Mouse (Mus musculus): Measurements from ENCODE around the gene Morf4l2. TPM values are rescaled to one million over a fixed set of nuclear protein-coding genes. Genes with fewer than 3 reads are reported as not detected.

The Morf4l2 gene
- 170 and 174 TPM in 2 replicates for polyA plus RNA-seq (2015; fragmentation: Nextera tagmentation; extraction: Ambion mirVana)

DNA sequence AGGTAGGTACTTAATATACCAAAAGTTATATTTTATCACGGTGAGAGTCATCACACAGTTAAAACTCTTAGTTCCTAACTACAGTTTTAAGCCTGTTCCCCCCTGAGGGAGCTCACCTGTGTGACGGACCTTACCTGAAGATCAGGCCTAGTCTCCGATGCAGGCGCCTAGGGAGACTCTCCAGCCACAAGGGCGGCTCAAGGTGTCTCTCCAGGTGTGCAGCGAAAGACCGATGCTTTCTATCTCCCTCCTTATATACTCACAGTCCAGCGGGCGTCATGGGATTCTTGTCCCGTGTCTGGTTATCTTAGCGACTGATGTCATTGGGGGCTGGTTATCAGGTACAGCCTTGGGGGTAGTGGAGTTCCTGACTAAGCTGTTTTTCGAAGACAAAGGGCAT is at the start of gene Morf4l2:
TSS of gene Morf4l2 (minus strand) at position 232 of the 400 bp plus-strand sequence.
- Histone ChIP-seq H3K36me3 (ENCODE audit: control insufficient read depth, insufficient read depth) (no peaks in the 10 kb centered on the region), H3K9ac (ENCODE audit: low read depth, low read length) (peak within 1 kb of the TSS; percentile 65; the same call in 1 of the 2 replicates), H3K27ac (ENCODE audit: low read length) (peak within 1 kb of the TSS; percentile 85), H3K27me3 (ENCODE audit: control insufficient read depth, insufficient read depth, low read depth, low read length) (no peaks in the 10 kb centered on the region), H3K4me1 (ENCODE audit: control insufficient read depth, low read depth, low read length) (peaks cover 2% of the 10 kb centered on the region), H3K4me2 (ENCODE audit: low read depth, low read length) (peak within 1 kb of the TSS; percentile 67), H3K9me3 (replicated peaks; ENCODE audit: control insufficient read depth, low read length) (no peaks in the 10 kb centered on the region), H3K4me3 (ENCODE audit: low read depth, low read length) (peak within 1 kb of the TSS; percentile 70)
- no peak for ATAC-seq (ENCODE audit: low read depth)
- WGBS (ENCODE audit: insufficient replicate concordance): 77% methylated on average over 12 of the region's 12 CpGs

DNA sequence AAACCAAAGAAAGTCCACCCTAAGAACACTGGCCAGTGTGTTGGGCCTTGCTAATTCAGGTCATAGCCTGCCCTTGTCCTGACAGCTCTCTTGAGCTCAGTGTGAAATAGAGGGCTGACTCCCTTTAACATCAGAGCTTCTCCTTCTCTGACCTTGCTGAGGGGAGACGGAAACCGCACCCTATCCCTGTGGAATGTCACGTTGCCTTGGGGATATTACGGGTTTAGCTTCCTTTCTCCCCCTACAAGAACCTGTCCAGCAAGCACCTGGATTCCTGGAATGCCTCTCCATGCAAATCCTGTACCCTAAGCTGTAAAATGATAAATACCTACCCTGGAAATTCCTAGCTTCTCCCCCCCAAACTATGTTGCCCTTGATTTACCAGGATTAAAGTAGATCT is 46.0 kb upstream of the Morf4l2 start:
- no peak for ATAC-seq (ENCODE audit: low read depth)
- H3K36me3 ChIP-seq (ENCODE audit: control insufficient read depth, insufficient read depth): no peaks in the 10 kb centered on the region
- H3K4me2 ChIP-seq (ENCODE audit: low read depth, low read length): no peak overlapping the region
- H3K9me3 ChIP-seq (replicated peaks; ENCODE audit: control insufficient read depth, low read length): no peaks in the 10 kb centered on the region
- H3K27me3 ChIP-seq (ENCODE audit: control insufficient read depth, insufficient read depth, low read depth, low read length): no peaks in the 10 kb centered on the region
- no peaks in the 10 kb centered on the region for H3K4me1 ChIP-seq (ENCODE audit: control insufficient read depth, low read depth, low read length)
- no peak overlapping the region for H3K27ac ChIP-seq (ENCODE audit: low read length)
- no peak overlapping the region for H3K4me3 ChIP-seq (ENCODE audit: low read depth, low read length)
- no peak overlapping the region for H3K9ac ChIP-seq (ENCODE audit: low read depth, low read length)
- 75% methylated on average over 4 of the region's 4 CpGs for WGBS (ENCODE audit: insufficient replicate concordance)

DNA sequence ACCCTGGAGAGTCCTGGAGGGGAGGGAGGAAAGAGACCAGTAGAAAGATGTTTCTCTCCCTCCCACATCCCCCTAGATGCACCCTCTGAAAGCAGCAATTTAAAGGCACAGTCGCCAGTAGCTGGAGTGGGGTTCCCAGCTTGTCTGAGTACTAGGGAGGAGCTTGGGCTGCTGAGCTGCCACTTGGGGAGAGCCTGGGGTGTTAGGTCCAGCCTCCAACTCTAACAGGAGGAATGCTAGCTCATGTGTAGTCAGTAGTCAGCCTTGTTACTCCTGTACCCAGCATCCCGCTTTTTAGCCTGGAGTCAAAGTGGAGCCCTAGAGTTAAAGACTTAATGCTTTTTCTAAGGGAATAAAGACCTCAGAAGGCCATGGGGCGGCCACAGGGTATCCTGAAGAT is 36.6 kb upstream of the Morf4l2 start, which contains the start of gene Glra4:
TSS of gene Glra4 (minus strand) at position 101 of the 400 bp plus-strand sequence.
- H3K36me3 ChIP-seq (ENCODE audit: control insufficient read depth, insufficient read depth): no peaks in the 10 kb centered on the region
- 60% methylated on average over 3 of the region's 3 CpGs for WGBS (ENCODE audit: insufficient replicate concordance)
- H3K9ac ChIP-seq (ENCODE audit: low read depth, low read length): no peak within 1 kb of the TSS
- no peaks in the 10 kb centered on the region for H3K4me1 ChIP-seq (ENCODE audit: control insufficient read depth, low read depth, low read length)
- no peak within 1 kb of the TSS for H3K4me2 ChIP-seq (ENCODE audit: low read depth, low read length)
- no peaks in the 10 kb centered on the region for H3K9me3 ChIP-seq (replicated peaks; ENCODE audit: control insufficient read depth, low read length)
- H3K27ac ChIP-seq (ENCODE audit: low read length): no peak within 1 kb of the TSS
- no peak for ATAC-seq (ENCODE audit: low read depth)
- no peaks in the 10 kb centered on the region for H3K27me3 ChIP-seq (ENCODE audit: control insufficient read depth, insufficient read depth, low read depth, low read length)
- H3K4me3 ChIP-seq (ENCODE audit: low read depth, low read length): no peak within 1 kb of the TSS

DNA sequence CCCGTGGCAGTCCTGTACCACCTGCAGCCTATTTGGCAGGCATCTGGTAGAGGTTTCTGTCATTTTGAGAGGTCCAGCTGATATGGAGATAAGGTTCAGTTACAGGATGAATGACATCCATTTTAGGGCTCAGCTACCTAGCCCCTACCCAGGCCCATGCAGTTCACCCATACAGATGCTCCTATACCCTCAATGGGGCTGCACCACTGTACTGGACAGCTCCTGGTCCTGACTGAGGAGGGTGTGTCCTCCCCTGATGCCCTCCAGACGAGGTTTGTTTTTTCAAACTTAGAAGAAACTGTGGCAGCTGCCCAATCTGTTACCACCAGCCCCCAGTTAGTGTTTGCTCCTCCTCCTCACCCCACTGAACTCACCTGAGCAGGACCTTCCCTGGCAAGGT is 35.8 kb upstream of the Morf4l2 start:
- Histone ChIP-seq H3K27ac (ENCODE audit: low read length) (no peak overlapping the region), H3K27me3 (ENCODE audit: control insufficient read depth, insufficient read depth, low read depth, low read length) (no peaks in the 10 kb centered on the region), H3K4me2 (ENCODE audit: low read depth, low read length) (no peak overlapping the region), H3K4me1 (ENCODE audit: control insufficient read depth, low read depth, low read length) (no peaks in the 10 kb centered on the region), H3K9ac (ENCODE audit: low read depth, low read length) (no peak overlapping the region), H3K4me3 (ENCODE audit: low read depth, low read length) (no peak overlapping the region), H3K36me3 (ENCODE audit: control insufficient read depth, insufficient read depth) (no peaks in the 10 kb centered on the region), H3K9me3 (replicated peaks; ENCODE audit: control insufficient read depth, low read length) (no peaks in the 10 kb centered on the region)
- no peak for ATAC-seq (ENCODE audit: low read depth)
- WGBS (ENCODE audit: insufficient replicate concordance): 49% methylated on average over 2 of the region's 2 CpGs

DNA sequence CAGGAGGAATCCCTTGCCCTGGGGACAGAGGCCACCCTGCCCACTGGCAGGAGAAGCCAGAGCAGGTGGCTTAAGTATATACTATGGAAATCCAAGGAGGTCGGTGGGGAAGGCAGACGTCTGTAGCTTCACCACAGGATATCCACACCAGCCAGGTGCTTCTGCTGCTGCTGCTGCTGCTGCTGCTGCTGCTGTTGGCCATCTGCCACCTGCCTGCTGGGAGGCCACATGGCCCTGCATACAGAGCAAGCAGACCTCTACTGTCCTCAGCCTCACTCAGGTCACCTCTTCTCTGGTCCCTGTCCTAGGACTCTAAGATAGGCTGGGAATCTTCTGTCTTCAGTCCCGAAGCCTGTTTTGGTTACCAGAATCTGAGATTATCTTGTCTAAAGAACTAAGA is 34.6 kb upstream of the Morf4l2 start:
- Histone ChIP-seq H3K9me3 (replicated peaks; ENCODE audit: control insufficient read depth, low read length) (no peaks in the 10 kb centered on the region), H3K4me3 (ENCODE audit: low read depth, low read length) (no peak overlapping the region), H3K4me1 (ENCODE audit: control insufficient read depth, low read depth, low read length) (no peaks in the 10 kb centered on the region), H3K27me3 (ENCODE audit: control insufficient read depth, insufficient read depth, low read depth, low read length) (no peaks in the 10 kb centered on the region), H3K4me2 (ENCODE audit: low read depth, low read length) (no peak overlapping the region), H3K36me3 (ENCODE audit: control insufficient read depth, insufficient read depth) (no peaks in the 10 kb centered on the region), H3K27ac (ENCODE audit: low read length) (no peak overlapping the region), H3K9ac (ENCODE audit: low read depth, low read length) (no peak overlapping the region)
- 57% methylated on average over 3 of the region's 3 CpGs for WGBS (ENCODE audit: insufficient replicate concordance)
- no peak for ATAC-seq (ENCODE audit: low read depth)

DNA sequence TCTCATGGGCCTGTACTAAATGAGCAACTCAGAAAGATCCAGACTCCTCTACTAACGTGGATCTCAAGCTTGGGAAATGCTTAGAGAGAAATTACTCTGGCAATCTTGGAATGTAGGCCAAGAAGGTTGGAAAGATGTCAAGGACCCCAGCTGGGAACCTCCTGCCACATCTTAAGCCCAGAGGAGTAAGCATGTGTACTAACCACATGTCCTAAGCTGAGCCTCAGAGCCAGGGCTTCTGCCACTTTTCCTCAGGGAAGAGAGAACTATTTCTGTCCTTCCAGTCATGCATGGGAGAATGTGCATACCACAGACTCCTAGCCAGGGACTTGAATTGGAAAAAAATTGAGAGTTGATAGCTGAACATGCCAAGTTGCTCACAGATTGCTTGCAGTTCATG is 29.5 kb upstream of the Morf4l2 start:
- Histone ChIP-seq H3K4me3 (ENCODE audit: low read depth, low read length) (no peak overlapping the region), H3K4me2 (ENCODE audit: low read depth, low read length) (no peak overlapping the region), H3K27ac (ENCODE audit: low read length) (no peak overlapping the region), H3K36me3 (ENCODE audit: control insufficient read depth, insufficient read depth) (no peaks in the 10 kb centered on the region), H3K27me3 (ENCODE audit: control insufficient read depth, insufficient read depth, low read depth, low read length) (no peaks in the 10 kb centered on the region), H3K9me3 (replicated peaks; ENCODE audit: control insufficient read depth, low read length) (no peaks in the 10 kb centered on the region), H3K4me1 (ENCODE audit: control insufficient read depth, low read depth, low read length) (no peaks in the 10 kb centered on the region), H3K9ac (ENCODE audit: low read depth, low read length) (no peak overlapping the region)
- 63% methylated on average over 1 of the region's 1 CpGs for WGBS (ENCODE audit: insufficient replicate concordance)
- no peak for ATAC-seq (ENCODE audit: low read depth)

DNA sequence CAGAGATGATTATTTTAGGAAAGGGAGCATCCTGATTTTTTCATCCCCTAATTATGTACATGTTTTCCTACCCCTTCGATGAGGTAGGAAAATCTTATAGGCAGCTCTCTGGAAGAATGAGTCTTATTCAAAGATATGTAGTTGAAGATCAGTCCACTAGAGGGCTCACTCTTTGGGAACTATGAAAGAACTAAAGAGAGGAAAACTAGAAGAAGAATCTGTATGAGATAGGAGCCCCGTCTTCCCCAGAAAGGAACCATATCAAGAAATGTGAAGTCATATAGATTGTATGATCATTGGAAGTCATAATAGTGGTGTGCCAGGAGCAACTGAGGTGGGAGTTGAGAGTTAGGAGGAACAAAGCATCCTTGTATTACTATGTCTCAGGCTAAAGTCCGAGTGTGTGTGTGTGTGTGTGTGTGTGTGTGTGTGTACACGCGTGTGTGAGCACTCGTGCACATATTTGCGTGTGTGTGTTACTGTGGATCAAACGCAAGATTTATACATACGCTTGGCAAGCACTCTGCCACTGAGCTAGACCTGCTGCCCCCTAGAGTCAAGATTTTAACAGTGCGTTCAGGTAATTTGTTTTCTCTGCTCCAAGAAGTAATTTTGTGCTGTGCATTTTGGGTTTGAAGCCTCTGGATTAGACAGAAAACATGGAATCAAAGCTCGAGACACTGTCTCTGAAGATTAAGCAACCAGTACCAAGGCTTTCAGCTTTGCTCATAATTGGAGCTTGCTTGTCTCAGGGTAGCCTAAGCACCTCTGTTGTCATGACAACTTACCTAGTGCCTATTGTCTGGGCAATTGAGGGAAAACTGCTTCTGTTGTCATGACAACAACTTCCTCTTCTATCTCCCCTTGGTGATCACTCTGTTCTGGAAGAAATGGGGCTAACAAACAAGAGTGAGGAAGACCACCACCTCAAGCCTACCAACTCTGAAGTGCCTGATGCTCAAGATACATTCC is 17.9 kb upstream of the Morf4l2 start:
- no peak for ATAC-seq (ENCODE audit: low read depth)
- H3K4me2 ChIP-seq (ENCODE audit: low read depth, low read length): no peak overlapping the region
- H3K27ac ChIP-seq (ENCODE audit: low read length): no peak overlapping the region
- no peaks in the 10 kb centered on the region for H3K27me3 ChIP-seq (ENCODE audit: control insufficient read depth, insufficient read depth, low read depth, low read length)
- no peak overlapping the region for H3K9ac ChIP-seq (ENCODE audit: low read depth, low read length)
- H3K9me3 ChIP-seq (replicated peaks; ENCODE audit: control insufficient read depth, low read length): no peaks in the 10 kb centered on the region
- no peaks in the 10 kb centered on the region for H3K4me1 ChIP-seq (ENCODE audit: control insufficient read depth, low read depth, low read length)
- no peak overlapping the region for H3K4me3 ChIP-seq (ENCODE audit: low read depth, low read length)
- 62% methylated on average over 11 of the region's 11 CpGs for WGBS (ENCODE audit: insufficient replicate concordance)
- no peaks in the 10 kb centered on the region for H3K36me3 ChIP-seq (ENCODE audit: control insufficient read depth, insufficient read depth)

DNA sequence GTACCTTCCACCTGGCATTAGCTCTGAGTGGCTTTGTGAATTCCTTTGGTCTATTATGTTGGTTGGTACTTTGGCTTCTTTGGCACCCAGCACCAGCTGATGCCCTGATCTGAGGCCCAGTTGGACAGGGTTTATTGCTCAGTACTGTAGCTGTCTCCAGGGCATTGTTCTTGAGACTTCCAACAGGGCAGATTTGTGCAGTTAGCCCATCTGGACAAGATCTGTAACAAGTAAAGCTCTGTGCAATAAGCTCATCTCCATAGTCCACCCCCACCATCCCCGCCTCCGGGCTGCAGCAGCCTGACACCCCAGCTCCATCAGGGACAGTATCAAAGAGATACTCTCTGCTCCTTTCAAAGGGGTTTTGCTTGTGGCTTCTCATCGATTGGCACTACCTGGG is 12.0 kb upstream of the Morf4l2 start:
- Histone ChIP-seq H3K4me3 (ENCODE audit: low read depth, low read length) (no peak overlapping the region), H3K27ac (ENCODE audit: low read length) (no peak overlapping the region), H3K36me3 (ENCODE audit: control insufficient read depth, insufficient read depth) (no peaks in the 10 kb centered on the region), H3K4me1 (ENCODE audit: control insufficient read depth, low read depth, low read length) (no peaks in the 10 kb centered on the region), H3K9me3 (replicated peaks; ENCODE audit: control insufficient read depth, low read length) (no peaks in the 10 kb centered on the region), H3K27me3 (ENCODE audit: control insufficient read depth, insufficient read depth, low read depth, low read length) (no peaks in the 10 kb centered on the region), H3K9ac (ENCODE audit: low read depth, low read length) (no peak overlapping the region), H3K4me2 (ENCODE audit: low read depth, low read length) (no peak overlapping the region)
- WGBS (ENCODE audit: insufficient replicate concordance): 79% methylated on average over 3 of the region's 3 CpGs
- no peak for ATAC-seq (ENCODE audit: low read depth)

DNA sequence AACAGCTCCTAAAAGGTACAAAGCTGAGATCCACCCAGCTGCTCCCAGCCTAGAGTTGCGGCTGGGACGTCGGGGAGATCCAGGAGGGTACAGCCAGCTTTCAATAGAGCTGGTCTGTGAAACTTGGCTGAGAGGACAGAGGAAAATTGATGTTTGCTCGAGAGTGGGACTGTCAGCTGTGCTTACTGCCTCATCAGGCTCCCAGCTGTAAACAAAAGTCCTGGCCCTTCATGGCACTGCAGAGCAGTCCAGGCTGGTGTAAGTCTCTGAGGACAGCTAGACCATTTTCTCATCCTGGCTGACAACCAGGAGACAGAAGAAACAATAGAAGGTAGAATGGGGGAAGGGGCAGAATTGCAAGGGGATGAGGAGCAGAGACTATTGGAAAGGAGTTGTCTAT is 5.8 kb upstream of the Morf4l2 start:
- Histone ChIP-seq H3K36me3 (ENCODE audit: control insufficient read depth, insufficient read depth) (no peaks in the 10 kb centered on the region), H3K9me3 (replicated peaks; ENCODE audit: control insufficient read depth, low read length) (no peaks in the 10 kb centered on the region), H3K4me1 (ENCODE audit: control insufficient read depth, low read depth, low read length) (no peaks in the 10 kb centered on the region), H3K4me2 (ENCODE audit: low read depth, low read length) (no peak overlapping the region), H3K27me3 (ENCODE audit: control insufficient read depth, insufficient read depth, low read depth, low read length) (no peaks in the 10 kb centered on the region), H3K9ac (ENCODE audit: low read depth, low read length) (no peak overlapping the region), H3K27ac (ENCODE audit: low read length) (no peak overlapping the region), H3K4me3 (ENCODE audit: low read depth, low read length) (no peak overlapping the region)
- WGBS (ENCODE audit: insufficient replicate concordance): 73% methylated on average over 4 of the region's 4 CpGs
- no peak for ATAC-seq (ENCODE audit: low read depth)

All from liver, embryonic 16.5 days (tissue).